Comparison of ENCODE assay signal across 18 mouse cellular contexts in the genomic region with DNA sequence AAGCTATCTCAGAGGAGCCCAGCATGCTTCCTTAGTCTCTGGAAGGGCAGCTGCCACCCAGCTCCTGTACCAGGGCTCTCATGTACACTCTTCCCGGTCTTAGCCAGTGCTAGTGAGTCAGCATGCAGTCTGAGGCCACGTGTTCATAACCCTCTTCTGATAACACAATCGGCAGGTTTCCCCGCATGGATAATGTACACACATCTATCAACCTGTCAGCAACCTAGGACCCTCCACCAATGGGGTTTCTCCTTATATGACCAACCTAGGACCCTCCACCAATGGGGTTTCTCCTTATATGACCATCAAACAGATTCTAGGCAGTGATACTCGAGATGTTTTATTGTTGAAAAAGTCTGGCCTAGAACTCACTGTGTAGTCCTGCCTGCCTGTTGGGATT. TPM values are rescaled to one million over a fixed set of nuclear protein-coding genes. Genes with fewer than 3 reads are reported as not detected.
DNase-seq lines count a peak whose midpoint lies in the region; ATAC-seq and TF ChIP-seq lines count a peak whose summit lies in the region.
"Had no signal": no experiment of that assay in that cellular context is flagged by ENCODE, and none has a peak within 500 bp of the region (broad histone marks: within the 10 kb centered on the region; RNA-seq: fewer than 3 reads in every experiment).

No protein-coding gene starts in this region.

- TF ChIP-seq CTCF in liver, embryonic 14.5 days (IDR thresholded peaks at IDR 0.05; ENCODE audit: low read depth): no peak

- no peak overlapping the region for H3K4me2 ChIP-seq in midbrain, embryonic 11.5 days
- H3K4me2 ChIP-seq in hindbrain, embryonic 14.5 days (replicated peaks): no peak overlapping the region
- no peak overlapping the region for H3K4me2 ChIP-seq in liver, embryonic 14.5 days (ENCODE audit: low read depth)
- H3K4me2 ChIP-seq in stomach, embryonic 16.5 days (ENCODE audit: low read depth, low read length): no peak overlapping the region
- H3K4me2 ChIP-seq: midbrain, embryonic 13.5 days had no signal

- no peak overlapping the region for H3K9ac ChIP-seq in midbrain, embryonic 11.5 days (ENCODE audit: low read length)
- H3K9ac ChIP-seq in hindbrain, embryonic 14.5 days: no peak overlapping the region
- no peak overlapping the region; the same call in 1 of the 2 replicates for H3K9ac ChIP-seq in liver, embryonic 14.5 days (replicated peaks)
- no peak overlapping the region for H3K9ac ChIP-seq in stomach, embryonic 16.5 days (ENCODE audit: low read length)
- H3K9ac ChIP-seq: midbrain, embryonic 13.5 days had no signal

- peak; percentile 66 for DNase-seq in midbrain, embryonic 11.5 days (ENCODE audit: low spot score, missing footprints)
- DNase-seq in midbrain, embryonic 10.5 days (ENCODE audit: low spot score): no peak
- DNase-seq in hindbrain, embryonic 14.5 days (ENCODE audit: low spot score): no peak
- DNase-seq in liver, embryonic 14.5 days (ENCODE audit: low read depth in 3 of 3, low spot score in 3 of 3): peak in 1 of 3 experiments; percentile 27
- no peak for DNase-seq in left cerebral cortex, postnatal 14 days (ENCODE audit: low spot score in 2 of 2)
- no peak for DNase-seq in left cerebral cortex, adult 18-20 months (ENCODE audit: low spot score in 2 of 2)
- DNase-seq: cerebellum, postnatal 10 days; kidney, adult 8-10 months; layer of hippocampus, postnatal 36 days; lung, adult 2 months; lung, postnatal 36 days; right cerebral cortex, adult 18-20 months; spleen, adult 18-20 months; thymus, postnatal 36 days had no signal

- no peaks in the 10 kb centered on the region for H3K4me1 ChIP-seq in midbrain, embryonic 11.5 days (ENCODE audit: control insufficient read depth, insufficient read depth, low read length)
- H3K4me1 ChIP-seq in midbrain, embryonic 10.5 days: 0 out of 2 replicates have a peak, but pooled peaks cover 6% of the 10 kb centered on the region
- no peaks in the 10 kb centered on the region for H3K4me1 ChIP-seq in hindbrain, embryonic 14.5 days (replicated peaks; ENCODE audit: control insufficient read depth, insufficient read depth, low read length)
- peaks cover 7 to 22% of the 10 kb centered on the region in 2 experiments for H3K4me1 ChIP-seq in liver, embryonic 14.5 days (replicated peaks; ENCODE audit: control insufficient read depth in 2 of 2, insufficient read depth in 2 of 2, low read length in 1 of 2)
- no peaks in the 10 kb centered on the region for H3K4me1 ChIP-seq in stomach, embryonic 16.5 days (ENCODE audit: control insufficient read depth, insufficient read depth, low read length)
- H3K4me1 ChIP-seq: limb, embryonic 10.5 days had no signal

- no peaks in the 10 kb centered on the region for H3K9me3 ChIP-seq in midbrain, embryonic 11.5 days (ENCODE audit: control insufficient read depth, low read length)
- peaks cover 7% of the 10 kb centered on the region for H3K9me3 ChIP-seq in midbrain, embryonic 10.5 days (replicated peaks)
- peaks cover 5% of the 10 kb centered on the region; the same call in 1 of the 2 replicates for H3K9me3 ChIP-seq in hindbrain, embryonic 14.5 days (ENCODE audit: control insufficient read depth, low read length)
- no peaks in the 10 kb centered on the region; the same call in 1 of the 2 replicates for H3K9me3 ChIP-seq in liver, embryonic 14.5 days (ENCODE audit: control insufficient read depth, low read length)
- peaks cover 3% of the 10 kb centered on the region; the same call in 1 of the 2 replicates for H3K9me3 ChIP-seq in stomach, embryonic 16.5 days (replicated peaks; ENCODE audit: control insufficient read depth, low read length)
- H3K9me3 ChIP-seq: limb, embryonic 10.5 days had no signal

- intact Hi-C loops in left cerebral cortex, postnatal 14 days (cut with DNase I): no loop called here

- no peak overlapping the region for H3K4me3 ChIP-seq in midbrain, embryonic 11.5 days (ENCODE audit: low read depth, low read length)
- no peak overlapping the region for H3K4me3 ChIP-seq in midbrain, embryonic 10.5 days
- H3K4me3 ChIP-seq in hindbrain, embryonic 14.5 days (replicated peaks; ENCODE audit: low read length): no peak overlapping the region
- H3K4me3 ChIP-seq in liver, embryonic 14.5 days (ENCODE audit: insufficient read depth in 1 of 2, low read depth in 2 of 2, low read length in 2 of 2): no peak overlapping the region
- H3K4me3 ChIP-seq in stomach, embryonic 16.5 days (replicated peaks; ENCODE audit: low read length): no peak overlapping the region
- H3K4me3 ChIP-seq: limb, embryonic 10.5 days; midbrain, embryonic 13.5 days had no signal

- no peak overlapping the region for H3K27ac ChIP-seq in midbrain, embryonic 11.5 days (ENCODE audit: low read depth, low read length)
- H3K27ac ChIP-seq in midbrain, embryonic 10.5 days (replicated peaks): no peak overlapping the region
- H3K27ac ChIP-seq in hindbrain, embryonic 14.5 days: no peak overlapping the region
- H3K27ac ChIP-seq in liver, embryonic 14.5 days: 0 out of 2 replicates have a peak overlapping the region, but pooled peaks have one; percentile 4
- H3K27ac ChIP-seq in stomach, embryonic 16.5 days (ENCODE audit: low read length): no peak overlapping the region
- H3K27ac ChIP-seq: limb, embryonic 10.5 days; midbrain, embryonic 13.5 days had no signal

- no peak for ATAC-seq in midbrain, embryonic 11.5 days (ENCODE audit: low FRiP score)
- 0 out of 2 replicates have a peak, but pooled peaks have one; percentile 24 for ATAC-seq in hindbrain, embryonic 14.5 days (ENCODE audit: low FRiP score)
- peak; percentile 70; the same call in 1 of the 2 replicates for ATAC-seq in liver, embryonic 14.5 days (ENCODE audit: insufficient read depth)
- peak; percentile 81; the same call in 1 of the 2 replicates for ATAC-seq in stomach, embryonic 16.5 days (ENCODE audit: insufficient read depth, low FRiP score)
- ATAC-seq: forebrain, embryonic 14.5 days; midbrain, embryonic 13.5 days had no signal

- H3K27me3 ChIP-seq in midbrain, embryonic 11.5 days (ENCODE audit: control insufficient read depth, insufficient read depth, low read length): no peaks in the 10 kb centered on the region
- H3K27me3 ChIP-seq in midbrain, embryonic 10.5 days (ENCODE audit: low read depth, poor library complexity, severe bottlenecking): no peaks in the 10 kb centered on the region
- H3K27me3 ChIP-seq in hindbrain, embryonic 14.5 days (ENCODE audit: control insufficient read depth, insufficient read depth, low read length): no peaks in the 10 kb centered on the region
- H3K27me3 ChIP-seq in liver, embryonic 14.5 days (ENCODE audit: control insufficient read depth, insufficient read depth, low read length): no peaks in the 10 kb centered on the region
- H3K27me3 ChIP-seq in stomach, embryonic 16.5 days (ENCODE audit: control insufficient read depth, insufficient read depth, low read length): no peaks in the 10 kb centered on the region
- H3K27me3 ChIP-seq: midbrain, embryonic 13.5 days had no signal

- TF ChIP-seq EP300 in liver, embryonic 14.5 days (IDR thresholded peaks at IDR 0.05; ENCODE audit: low read depth): no peak; the same call in 1 of the 2 replicates

- WGBS in midbrain, embryonic 11.5 days: 85% methylated on average over 5 of the region's 5 CpGs
- 86% methylated on average over 5 of the region's 5 CpGs for WGBS in midbrain, embryonic 10.5 days
- 62% methylated on average over 5 of the region's 5 CpGs for WGBS in hindbrain, embryonic 14.5 days
- 20% methylated on average over 5 of the region's 5 CpGs for WGBS in liver, embryonic 14.5 days (ENCODE audit: insufficient replicate concordance)
- 32% methylated on average over 5 of the region's 5 CpGs for WGBS in stomach, embryonic 16.5 days

- no peaks in the 10 kb centered on the region for H3K36me3 ChIP-seq in midbrain, embryonic 11.5 days (ENCODE audit: control insufficient read depth, insufficient read depth, low read length)
- peaks cover under 1% of the 10 kb centered on the region; the same call in 1 of the 2 replicates for H3K36me3 ChIP-seq in midbrain, embryonic 10.5 days
- H3K36me3 ChIP-seq in hindbrain, embryonic 14.5 days (replicated peaks; ENCODE audit: control insufficient read depth, insufficient read depth): no peaks in the 10 kb centered on the region
- H3K36me3 ChIP-seq in liver, embryonic 14.5 days (replicated peaks; ENCODE audit: control insufficient read depth, insufficient read depth, low read depth): no peaks in the 10 kb centered on the region
- H3K36me3 ChIP-seq in stomach, embryonic 16.5 days (ENCODE audit: control insufficient read depth, insufficient read depth, low read length): no peaks in the 10 kb centered on the region

RNA-seq across cellular contexts. Expression of gene Tmem191c, which starts 7.9 kb away (rescaled TPM):
- polyA plus RNA-seq in midbrain, embryonic 11.5 days (2014; fragmentation: Nextera tagmentation; extraction: Ambion mirVana): 6.8 and 7.4 TPM in 2 replicates
- 9.9 and 11.7 TPM in 2 replicates for polyA plus RNA-seq in midbrain, embryonic 10.5 days (2016; fragmentation: Nextera tagmentation; extraction: Ambion mirVana)
- polyA plus RNA-seq in hindbrain, embryonic 14.5 days (2014; fragmentation: Nextera tagmentation; extraction: Ambion mirVana): 36.6 and 45.7 TPM in 2 replicates
- 2.9 and 4.3 TPM in 2 replicates for polyA plus RNA-seq in liver, embryonic 14.5 days (2012; rRNA removed)
- polyA plus RNA-seq in liver, embryonic 14.5 days (2014; fragmentation: Nextera tagmentation; extraction: Ambion mirVana): 1.6 TPM in 2 replicates
- 13.4 and 16.3 TPM in 2 replicates for polyA plus RNA-seq in stomach, embryonic 16.5 days (2015; fragmentation: Nextera tagmentation; extraction: Ambion mirVana)
- total RNA-seq in left cerebral cortex, postnatal 14 days (2021): 100 to 1,000 TPM; 118 to 134 TPM
- total RNA-seq in left cerebral cortex, adult 18-20 months (2021): 100 to 1,000 TPM in 1 of 2 experiments, 10 to 100 TPM in 1; 92.5 to 102 TPM

RNA-seq across cellular contexts. Expression of gene Hic2, which starts 34.6 kb away (rescaled TPM):
- 10.3 and 10.8 TPM in 2 replicates for polyA plus RNA-seq in midbrain, embryonic 11.5 days (2014; fragmentation: Nextera tagmentation; extraction: Ambion mirVana)
- polyA plus RNA-seq in midbrain, embryonic 10.5 days (2016; fragmentation: Nextera tagmentation; extraction: Ambion mirVana): 17.3 and 19.3 TPM in 2 replicates
- 5.1 and 5.5 TPM in 2 replicates for polyA plus RNA-seq in hindbrain, embryonic 14.5 days (2014; fragmentation: Nextera tagmentation; extraction: Ambion mirVana)
- polyA plus RNA-seq in liver, embryonic 14.5 days (2012; rRNA removed): 2.0 and 2.2 TPM in 2 replicates
- polyA plus RNA-seq in liver, embryonic 14.5 days (2014; fragmentation: Nextera tagmentation; extraction: Ambion mirVana): 2.0 TPM in 2 replicates
- polyA plus RNA-seq in stomach, embryonic 16.5 days (2015; fragmentation: Nextera tagmentation; extraction: Ambion mirVana): 4.5 and 4.9 TPM in 2 replicates
- 1 to 10 TPM; 4.8 to 5.0 TPM for total RNA-seq in left cerebral cortex, postnatal 14 days (2021)
- total RNA-seq in left cerebral cortex, adult 18-20 months (2021): 1 to 10 TPM; 5.3 to 6.1 TPM

RNA-seq across cellular contexts. Expression of gene Rimbp3, which starts 59.5 kb away (rescaled TPM):
- polyA plus RNA-seq in midbrain, embryonic 11.5 days (2014; fragmentation: Nextera tagmentation; extraction: Ambion mirVana): 1.2 and 1.7 TPM in 2 replicates
- 1.4 and 2.2 TPM in 2 replicates for polyA plus RNA-seq in midbrain, embryonic 10.5 days (2016; fragmentation: Nextera tagmentation; extraction: Ambion mirVana)
- 2.0 and 2.2 TPM in 2 replicates for polyA plus RNA-seq in hindbrain, embryonic 14.5 days (2014; fragmentation: Nextera tagmentation; extraction: Ambion mirVana)
- 0.01 and 0.03 TPM in 2 replicates for polyA plus RNA-seq in liver, embryonic 14.5 days (2012; rRNA removed)
- 0.05 and 0.06 TPM in 2 replicates for polyA plus RNA-seq in liver, embryonic 14.5 days (2014; fragmentation: Nextera tagmentation; extraction: Ambion mirVana)
- polyA plus RNA-seq in stomach, embryonic 16.5 days (2015; fragmentation: Nextera tagmentation; extraction: Ambion mirVana): 0.44 and 0.57 TPM in 2 replicates
- total RNA-seq in left cerebral cortex, postnatal 14 days (2021): 1 to 10 TPM; 1.5 to 1.8 TPM
- 1 to 10 TPM; 1.8 to 2.0 TPM for total RNA-seq in left cerebral cortex, adult 18-20 months (2021)
